Mouse (Mus musculus) embryonic facial prominence, embryonic 15.5 days (tissue): ENCODE measurements around the gene Pinlyp. TPM values are rescaled to one million over a fixed set of nuclear protein-coding genes. Genes with fewer than 3 reads are reported as not detected.

Experiments used
- ATAC-seq: fragments of 200-750 bp; cut with Nextera tagmentation; 2 replicates; pipeline ENCODE4 v1.8.0; 2017; ENCODE audit warnings: low read depth, moderate TSS enrichment; ENCODE audit not compliant: insufficient number of reproducible peaks, low FRiP score, low TSS enrichment
- H3K27ac ChIP-seq: fragments of 300-500 bp; sonication (generic); replicated peaks from 2 replicates; pipeline ENCODE4 v1.5.1; 2015; ENCODE audit warnings: mild to moderate bottlenecking, inconsistent platforms
- H3K27me3 ChIP-seq: fragments of 300-500 bp; sonication (generic); 2 replicates; pipeline ENCODE4 v1.6.1; 2015; ENCODE audit warnings: inconsistent platforms
- H3K36me3 ChIP-seq: fragments of 300-500 bp; sonication (generic); 2 replicates; pipeline ENCODE4 v1.6.1; 2015; ENCODE audit warnings: mild to moderate bottlenecking, inconsistent platforms
- H3K4me1 ChIP-seq: fragments of 300-500 bp; sonication (generic); 2 replicates; pipeline ENCODE4 v1.6.1; 2015; ENCODE audit warnings: inconsistent platforms
- H3K4me2 ChIP-seq: fragments of 300-500 bp; sonication (generic); replicated peaks from 2 replicates; pipeline ENCODE4 v1.6.1; 2015; ENCODE audit warnings: mild to moderate bottlenecking, inconsistent platforms
- H3K4me3 ChIP-seq: fragments of 300-500 bp; sonication (generic); replicated peaks from 2 replicates; pipeline ENCODE4 v1.5.1; 2015; ENCODE audit warnings: mild to moderate bottlenecking, inconsistent platforms
- H3K9ac ChIP-seq: fragments of 300-500 bp; sonication (generic); 2 replicates; pipeline ENCODE4 v1.6.1; 2015; ENCODE audit warnings: inconsistent platforms
- H3K9me3 ChIP-seq: fragments of 300-500 bp; sonication (generic); replicated peaks from 2 replicates; pipeline ENCODE4 v1.6.1; 2016; ENCODE audit warnings: inconsistent platforms
- WGBS: fragments of 180-500 bp; shearing (Covaris S2); methylation state at CpG from one replicate; pipeline ENCODE4 v1.1.7; 2015; 5-methylcytosine and 5-hydroxymethylcytosine counted together
- polyA plus RNA-seq: library from polyadenylated mRNA; unstranded; fragments of >200 nt; fragmentation: Nextera tagmentation; extraction: Ambion mirVana; gene quantifications from 2 replicates; pipeline ENCODE4 v1.2.1, GENCODE M21; 2015

Gene Pinlyp
- 9.4 and 16.4 TPM in 2 replicates for polyA plus RNA-seq

- ATAC-seq = no peak
- H3K4me2 ChIP-seq = peak within 1 kb of the TSS; percentile 75
- H3K27ac ChIP-seq = peak within 1 kb of the TSS; percentile 84
- peaks cover 21% of the 10 kb centered on the region; the same call in 1 of the 2 replicates for H3K36me3 ChIP-seq
- 23% methylated on average over 13 of the region's 13 CpGs for WGBS
- no peaks in the 10 kb centered on the region for H3K9me3 ChIP-seq
- peaks cover 13% of the 10 kb centered on the region for H3K4me1 ChIP-seq
- peak within 1 kb of the TSS; percentile 87 for H3K9ac ChIP-seq
- no peaks in the 10 kb centered on the region for H3K27me3 ChIP-seq
- peak within 1 kb of the TSS; percentile 82 for H3K4me3 ChIP-seq
Observed at GRCm38 (mm10) chr7:24546068-24546614, at the start of gene Pinlyp, which contains the start of gene Xrcc1. Gene Pinlyp (minus strand): TSS chr7:24546118. Gene Xrcc1 (plus strand): TSS chr7:24546289.

- peaks cover 10% of the 10 kb centered on the region for H3K4me1 ChIP-seq
- H3K36me3 ChIP-seq = no peaks in the 10 kb centered on the region
- no peak overlapping the region for H3K9ac ChIP-seq
- H3K27ac ChIP-seq = no peak overlapping the region
- WGBS = 70% methylated on average over 2 of the region's 2 CpGs
- H3K27me3 ChIP-seq = 0 out of 2 replicates have a peak, but pooled peaks cover 2% of the 10 kb centered on the region
- no peak overlapping the region for H3K4me2 ChIP-seq
- ATAC-seq = no peak
- H3K9me3 ChIP-seq = no peaks in the 10 kb centered on the region
- H3K4me3 ChIP-seq = no peak overlapping the region
Observed at GRCm38 (mm10) chr7:24595464-24595863, 49.5 kb upstream of the Pinlyp start.

GRCm38 (mm10) chr7:24594309-24594803, 48.4 kb upstream of the Pinlyp start:
- Histone ChIP-seq H3K4me1 (peaks cover 10% of the 10 kb centered on the region), H3K27me3 (0 out of 2 replicates have a peak, but pooled peaks cover 2% of the 10 kb centered on the region), H3K4me3 (peak overlapping the region; percentile 70), H3K36me3 (no peaks in the 10 kb centered on the region), H3K9me3 (no peaks in the 10 kb centered on the region), H3K4me2 (peak overlapping the region; percentile 68), H3K9ac (peak overlapping the region; percentile 64), H3K27ac (no peak overlapping the region)
- 4% methylated on average over 13 of the region's 13 CpGs for WGBS
- 0 out of 2 replicates have a peak, but pooled peaks have one; percentile 8 for ATAC-seq

GRCm38 (mm10) chr7:24593621-24594308, 47.8 kb upstream of the Pinlyp start:
- Histone ChIP-seq H3K9ac (peak overlapping the region; percentile 64), H3K4me2 (peak overlapping the region; percentile 68), H3K27ac (no peak overlapping the region), H3K4me1 (peaks cover 10% of the 10 kb centered on the region), H3K36me3 (no peaks in the 10 kb centered on the region), H3K27me3 (0 out of 2 replicates have a peak, but pooled peaks cover 2% of the 10 kb centered on the region), H3K4me3 (peak overlapping the region; percentile 70), H3K9me3 (no peaks in the 10 kb centered on the region)
- 1% methylated on average over 39 of the region's 39 CpGs for WGBS
- peak; percentile 90 for ATAC-seq

GRCm38 (mm10) chr7:24592781-24593180, 46.9 kb upstream of the Pinlyp start:
- no peak for ATAC-seq
- Histone ChIP-seq H3K4me3 (no peak overlapping the region), H3K4me1 (peaks cover 10% of the 10 kb centered on the region), H3K9me3 (no peaks in the 10 kb centered on the region), H3K36me3 (no peaks in the 10 kb centered on the region), H3K27me3 (0 out of 2 replicates have a peak, but pooled peaks cover 2% of the 10 kb centered on the region), H3K27ac (no peak overlapping the region), H3K4me2 (no peak overlapping the region), H3K9ac (no peak overlapping the region)
- WGBS = 78% methylated on average over 6 of the region's 6 CpGs

GRCm38 (mm10) chr7:24592163-24592562, 46.2 kb upstream of the Pinlyp start:
- 56% methylated on average over 4 of the region's 4 CpGs for WGBS

GRCm38 (mm10) chr7:24591735-24592134, 45.8 kb upstream of the Pinlyp start:
- Histone ChIP-seq H3K4me3 (no peak overlapping the region), H3K27ac (no peak overlapping the region), H3K27me3 (peaks cover 4% of the 10 kb centered on the region; the same call in 1 of the 2 replicates), H3K4me2 (no peak overlapping the region), H3K9ac (no peak overlapping the region), H3K4me1 (peaks cover 21% of the 10 kb centered on the region), H3K36me3 (no peaks in the 10 kb centered on the region), H3K9me3 (no peaks in the 10 kb centered on the region)
- ATAC-seq = no peak
- WGBS = 59% methylated on average over 5 of the region's 5 CpGs

More at GRCm38 (mm10) chr7:24592163-24592562, 46.2 kb upstream of the Pinlyp start:
- H3K27ac ChIP-seq = no peak overlapping the region
- no peak for ATAC-seq
- H3K4me3 ChIP-seq = no peak overlapping the region
- no peak overlapping the region for H3K9ac ChIP-seq
- H3K4me1 ChIP-seq = peaks cover 17% of the 10 kb centered on the region
- H3K27me3 ChIP-seq = 0 out of 2 replicates have a peak, but pooled peaks cover 2% of the 10 kb centered on the region
- H3K36me3 ChIP-seq = no peaks in the 10 kb centered on the region
- no peaks in the 10 kb centered on the region for H3K9me3 ChIP-seq
- H3K4me2 ChIP-seq = no peak overlapping the region

GRCm38 (mm10) chr7:24588336-24588735, 42.4 kb upstream of the Pinlyp start:
- 82% methylated on average over 13 of the region's 13 CpGs for WGBS

GRCm38 (mm10) chr7:24587330-24588105, 41.6 kb upstream of the Pinlyp start, which contains the start of the genes Ethe1 and Zfp575:
Gene Ethe1 (plus strand): TSS chr7:24587543.
Gene Zfp575 (minus strand): TSS chr7:24587641.
- Histone ChIP-seq H3K4me1 (peaks cover 10% of the 10 kb centered on the region), H3K4me3 (peak within 1 kb of the TSS; percentile 60), H3K9me3 (no peaks in the 10 kb centered on the region), H3K27ac (peak within 1 kb of the TSS; percentile 29; the same call in 1 of the 2 replicates), H3K9ac (peak within 1 kb of the TSS; percentile 39), H3K36me3 (no peaks in the 10 kb centered on the region), H3K27me3 (peaks cover 23% of the 10 kb centered on the region), H3K4me2 (peak within 1 kb of the TSS; percentile 71)
- ATAC-seq = peak; percentile 67
- 7% methylated on average over 30 of the region's 30 CpGs for WGBS

More at GRCm38 (mm10) chr7:24588336-24588735, 42.4 kb upstream of the Pinlyp start:
- H3K36me3 ChIP-seq = no peaks in the 10 kb centered on the region
- peaks cover 23% of the 10 kb centered on the region for H3K27me3 ChIP-seq
- no peak overlapping the region for H3K27ac ChIP-seq
- peaks cover 10% of the 10 kb centered on the region for H3K4me1 ChIP-seq
- no peak for ATAC-seq
- no peaks in the 10 kb centered on the region for H3K9me3 ChIP-seq
- H3K4me2 ChIP-seq = no peak overlapping the region
- H3K9ac ChIP-seq = no peak overlapping the region
- no peak overlapping the region for H3K4me3 ChIP-seq

GRCm38 (mm10) chr7:24586828-24587227, 40.9 kb upstream of the Pinlyp start:
- no peaks in the 10 kb centered on the region for H3K36me3 ChIP-seq
- no peak overlapping the region for H3K9ac ChIP-seq
- H3K27me3 ChIP-seq = peaks cover 23% of the 10 kb centered on the region
- peak overlapping the region; percentile 71 for H3K4me2 ChIP-seq
- no peaks in the 10 kb centered on the region for H3K9me3 ChIP-seq
- 7% methylated on average over 8 of the region's 8 CpGs for WGBS
- H3K4me1 ChIP-seq = peaks cover 10% of the 10 kb centered on the region
- H3K27ac ChIP-seq = peak overlapping the region; percentile 29; the same call in 1 of the 2 replicates
- ATAC-seq = 0 out of 2 replicates have a peak, but pooled peaks have one; percentile 41
- peak overlapping the region; percentile 60 for H3K4me3 ChIP-seq
